Mouse (Mus musculus): ENCODE measurements around the gene Camk1d. TPM values are rescaled to one million over a fixed set of nuclear protein-coding genes. Genes with fewer than 3 reads are reported as not detected.

Camk1d gene
- polyA plus RNA-seq, 1 experiment from 2014 or later, result 24.7 TPM

DNA sequence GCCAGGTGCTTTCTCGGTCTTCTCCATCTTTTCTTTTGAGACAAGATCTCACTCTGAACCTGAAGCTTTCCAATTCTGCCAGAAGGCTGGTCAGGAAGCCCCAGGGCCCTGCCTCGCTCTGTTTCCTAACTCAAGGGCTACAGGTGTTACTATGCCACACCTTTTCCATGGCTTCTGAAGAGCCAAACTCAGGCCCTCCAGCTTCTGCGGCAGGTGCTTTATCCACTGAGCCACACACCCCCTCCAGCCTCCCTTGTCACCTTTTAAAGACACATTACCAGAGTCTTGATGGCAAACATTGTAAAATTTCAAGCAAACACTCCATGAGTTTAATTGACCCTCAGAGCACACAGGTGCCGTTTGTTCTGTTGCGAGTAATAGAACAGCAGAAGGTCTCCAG, 17.7 kb upstream of the Camk1d start:
- no peak overlapping the region for H3K9ac ChIP-seq
- H3K4me1 ChIP-seq (replicated peaks), result 0 out of 2 replicates have a peak, but pooled peaks cover 2% of the 10 kb centered on the region
- H3K4me3 ChIP-seq (replicated peaks), result no peak overlapping the region
- H3K36me3 ChIP-seq, result no peaks in the 10 kb centered on the region
- no peak overlapping the region for H3K27ac ChIP-seq
- 67% methylated on average over 5 of the region's 5 CpGs for WGBS
- no peaks in the 10 kb centered on the region for H3K27me3 ChIP-seq (replicated peaks)
- no peaks in the 10 kb centered on the region for H3K9me3 ChIP-seq
- ATAC-seq, result peak; percentile 70
- H3K4me2 ChIP-seq (replicated peaks), result no peak overlapping the region

DNA sequence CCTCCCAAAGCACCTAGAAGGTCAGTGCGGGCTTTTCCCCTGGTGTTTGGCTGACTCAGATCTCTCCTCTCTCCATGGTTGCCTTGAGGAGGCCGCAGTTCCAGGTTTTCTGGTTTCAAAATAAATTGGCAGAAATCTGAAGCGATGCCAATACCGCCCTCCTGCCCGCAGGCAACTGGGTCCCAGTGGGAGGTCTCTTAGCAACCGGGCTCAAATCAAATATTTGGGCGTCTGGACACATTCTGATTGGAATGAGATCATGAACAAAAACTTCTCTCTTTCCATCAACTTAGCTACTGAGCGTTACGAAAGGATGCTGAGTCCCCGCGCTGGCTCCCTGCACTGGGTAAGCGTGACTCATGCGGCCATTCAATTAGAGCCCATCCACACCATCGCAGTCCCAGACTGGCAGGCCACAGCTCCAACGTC, 16.1 kb upstream of the Camk1d start:
- Histone ChIP-seq H3K4me2 (replicated peaks) (peak overlapping the region; percentile 19; the same call in 1 of the 2 replicates), H3K4me1 (replicated peaks) (0 out of 2 replicates have a peak, but pooled peaks cover 2% of the 10 kb centered on the region), H3K36me3 (no peaks in the 10 kb centered on the region), H3K4me3 (replicated peaks) (no peak overlapping the region), H3K27ac (no peak overlapping the region), H3K9ac (no peak overlapping the region), H3K27me3 (replicated peaks) (no peaks in the 10 kb centered on the region), H3K9me3 (no peaks in the 10 kb centered on the region)
- ATAC-seq, result no peak; the same call in 1 of the 2 replicates
- WGBS, result 53% methylated on average over 15 of the region's 15 CpGs

DNA sequence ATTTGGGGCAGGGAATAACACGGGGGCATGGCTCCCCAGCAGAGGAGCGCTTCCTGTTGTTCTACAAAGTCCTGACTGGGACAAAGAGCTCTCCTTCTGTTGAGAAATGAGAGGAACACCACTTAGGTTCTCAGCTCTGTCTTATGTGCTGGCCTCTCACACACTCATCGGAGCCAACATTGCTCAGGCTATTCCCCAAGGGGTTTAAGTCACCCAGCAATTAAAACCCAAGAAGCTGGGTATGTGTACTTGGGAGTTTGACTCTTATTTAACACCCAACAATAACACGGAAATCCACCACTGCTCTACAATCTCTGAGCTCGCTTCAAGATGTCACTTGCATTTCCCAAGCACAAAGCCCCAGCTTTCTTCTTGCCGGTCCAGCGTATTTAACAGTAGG, 15.6 kb upstream of the Camk1d start:
- WGBS, result 71% methylated on average over 7 of the region's 7 CpGs
- Histone ChIP-seq H3K27me3 (replicated peaks) (no peaks in the 10 kb centered on the region), H3K9ac (no peak overlapping the region), H3K4me3 (replicated peaks) (no peak overlapping the region), H3K27ac (no peak overlapping the region), H3K4me1 (replicated peaks) (0 out of 2 replicates have a peak, but pooled peaks cover 2% of the 10 kb centered on the region), H3K9me3 (no peaks in the 10 kb centered on the region), H3K4me2 (replicated peaks) (no peak overlapping the region), H3K36me3 (no peaks in the 10 kb centered on the region)
- ATAC-seq, result no peak

DNA sequence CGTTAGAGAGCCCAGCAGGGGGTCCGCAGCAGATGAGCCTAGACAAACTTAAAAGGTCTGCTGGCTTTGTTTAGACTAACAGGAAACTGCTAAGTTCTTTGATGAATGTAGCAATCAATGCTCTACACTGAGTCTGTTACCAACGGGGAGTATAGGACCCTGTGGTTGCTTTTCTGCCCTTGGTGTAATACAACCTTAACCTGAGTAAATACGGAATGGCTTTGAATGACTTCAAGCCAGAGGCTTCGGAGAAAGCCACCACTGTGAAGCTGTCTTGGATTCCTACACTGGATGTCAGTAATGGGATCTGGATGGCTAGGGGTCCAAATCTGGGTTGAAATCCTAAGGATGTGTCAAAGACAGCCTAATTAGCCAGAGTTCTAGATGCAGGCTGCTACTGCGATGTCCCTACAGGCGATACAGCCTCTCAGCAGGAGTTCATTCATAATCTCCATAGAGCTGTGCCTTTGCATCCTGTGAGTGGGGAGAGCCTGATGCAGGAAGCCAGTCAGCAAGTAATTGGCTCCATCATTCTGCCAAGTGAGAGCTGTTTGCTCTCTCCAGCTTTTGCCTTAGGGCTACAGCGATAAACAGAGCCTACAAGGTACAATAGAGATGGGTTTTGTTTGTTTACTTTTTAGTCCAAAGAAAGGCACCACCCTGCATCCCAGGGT, 10.8 kb upstream of the Camk1d start:
- H3K4me2 ChIP-seq (replicated peaks), result no peak overlapping the region
- H3K9ac ChIP-seq, result no peak overlapping the region
- no peak overlapping the region for H3K27ac ChIP-seq
- H3K36me3 ChIP-seq, result no peaks in the 10 kb centered on the region
- 31% methylated on average over 8 of the region's 8 CpGs for WGBS
- no peaks in the 10 kb centered on the region for H3K27me3 ChIP-seq (replicated peaks)
- no peak overlapping the region for H3K4me3 ChIP-seq (replicated peaks)
- no peak for ATAC-seq
- H3K4me1 ChIP-seq (replicated peaks), result no peaks in the 10 kb centered on the region
- no peaks in the 10 kb centered on the region for H3K9me3 ChIP-seq

DNA sequence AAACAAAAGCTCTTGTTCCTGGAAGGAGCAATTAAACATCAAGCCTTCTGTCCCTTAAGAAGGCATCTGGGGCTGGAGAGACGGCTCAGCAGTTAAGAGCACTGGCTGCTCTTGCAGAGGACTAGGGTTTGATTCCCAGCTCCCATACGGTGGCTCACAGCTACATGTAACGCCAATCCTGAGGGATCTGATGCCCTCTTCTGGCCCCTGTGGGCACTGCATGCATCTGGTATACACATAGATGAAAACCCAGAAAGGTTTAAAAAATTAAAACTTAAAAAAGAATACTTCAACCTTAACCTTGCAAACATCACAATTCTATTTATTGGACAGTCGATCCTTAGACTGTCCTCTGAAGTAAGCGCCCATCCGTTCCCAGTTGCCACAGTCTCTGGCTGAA, 3.4 kb upstream of the Camk1d start:
- no peak for ATAC-seq

DNA sequence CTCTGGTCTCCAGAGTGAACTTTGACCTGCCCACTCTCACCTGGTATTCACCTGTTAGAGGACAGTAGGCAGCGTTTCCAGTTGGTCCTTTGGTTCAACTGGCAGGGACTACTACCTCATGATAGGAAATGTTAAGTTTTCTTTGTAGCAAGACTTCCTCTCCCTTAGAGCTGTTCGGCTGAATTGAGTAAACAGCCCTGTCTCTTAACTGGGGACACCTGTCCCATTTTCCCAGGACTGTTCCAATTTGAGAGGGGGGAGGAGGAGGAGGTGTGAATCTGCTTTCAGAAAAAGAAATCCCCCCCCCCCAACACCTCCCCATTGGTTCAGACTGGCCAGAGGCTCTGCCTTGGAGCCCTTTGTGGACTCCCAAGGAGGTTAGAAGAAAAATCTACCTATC, 1.2 kb upstream of the Camk1d start:
- H3K36me3 ChIP-seq, result no peaks in the 10 kb centered on the region

More for the DNA sequence above, 3.4 kb upstream of the Camk1d start:
- Histone ChIP-seq H3K4me3 (replicated peaks) (no peak overlapping the region), H3K36me3 (no peaks in the 10 kb centered on the region), H3K4me1 (replicated peaks) (0 out of 2 replicates have a peak, but pooled peaks cover 5% of the 10 kb centered on the region), H3K4me2 (replicated peaks) (no peak overlapping the region), H3K9me3 (no peaks in the 10 kb centered on the region), H3K27me3 (replicated peaks) (peaks cover 2% of the 10 kb centered on the region; the same call in 1 of the 2 replicates), H3K9ac (no peak overlapping the region), H3K27ac (no peak overlapping the region)
- 88% methylated on average over 6 of the region's 6 CpGs for WGBS

DNA sequence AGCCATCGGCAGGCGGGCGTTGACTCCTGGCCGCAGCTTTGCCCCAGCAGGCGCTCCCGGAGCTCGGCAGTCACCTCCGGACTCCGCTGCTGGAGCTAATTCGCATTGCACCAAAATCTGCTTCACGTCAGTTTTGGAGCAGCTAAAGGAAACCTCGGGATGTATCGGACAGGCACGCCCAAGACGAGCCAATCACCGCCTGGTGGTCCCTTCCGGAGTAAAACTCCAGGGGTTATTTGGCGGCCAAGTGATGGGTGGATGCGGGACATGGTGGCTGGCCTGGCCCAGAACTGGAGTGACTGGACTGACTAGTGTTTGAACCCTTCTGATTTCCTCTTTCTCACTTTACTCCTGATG, 717 bp upstream of the Camk1d start:
- H3K9me3 ChIP-seq, result no peaks in the 10 kb centered on the region
- peak overlapping the region; percentile 67 for H3K4me3 ChIP-seq (replicated peaks)
- peaks cover 3% of the 10 kb centered on the region; the same call in 1 of the 2 replicates for H3K27me3 ChIP-seq (replicated peaks)
- peak overlapping the region; percentile 96 for H3K4me2 ChIP-seq (replicated peaks)
- WGBS, result 2% methylated on average over 19 of the region's 19 CpGs
- peak overlapping the region; percentile 72 for H3K9ac ChIP-seq
- H3K27ac ChIP-seq, result peak overlapping the region; percentile 84
- no peaks in the 10 kb centered on the region for H3K36me3 ChIP-seq
- H3K4me1 ChIP-seq (replicated peaks), result 0 out of 2 replicates have a peak, but pooled peaks cover 5% of the 10 kb centered on the region
- ATAC-seq, result peak; percentile 27; the same call in 1 of the 2 replicates

More for the DNA sequence above, 1.2 kb upstream of the Camk1d start:
- Histone ChIP-seq H3K27ac (peak overlapping the region; percentile 84), H3K27me3 (replicated peaks) (peaks cover 3% of the 10 kb centered on the region; the same call in 1 of the 2 replicates), H3K4me1 (replicated peaks) (0 out of 2 replicates have a peak, but pooled peaks cover 5% of the 10 kb centered on the region), H3K9ac (no peak overlapping the region), H3K9me3 (no peaks in the 10 kb centered on the region), H3K4me2 (replicated peaks) (peak overlapping the region; percentile 96), H3K4me3 (replicated peaks) (0 out of 2 replicates have a peak overlapping the region, but pooled peaks have one; percentile 67)
- 0 out of 2 replicates have a peak, but pooled peaks have one; percentile 11 for ATAC-seq
- 22% methylated on average over 2 of the region's 2 CpGs for WGBS

DNA sequence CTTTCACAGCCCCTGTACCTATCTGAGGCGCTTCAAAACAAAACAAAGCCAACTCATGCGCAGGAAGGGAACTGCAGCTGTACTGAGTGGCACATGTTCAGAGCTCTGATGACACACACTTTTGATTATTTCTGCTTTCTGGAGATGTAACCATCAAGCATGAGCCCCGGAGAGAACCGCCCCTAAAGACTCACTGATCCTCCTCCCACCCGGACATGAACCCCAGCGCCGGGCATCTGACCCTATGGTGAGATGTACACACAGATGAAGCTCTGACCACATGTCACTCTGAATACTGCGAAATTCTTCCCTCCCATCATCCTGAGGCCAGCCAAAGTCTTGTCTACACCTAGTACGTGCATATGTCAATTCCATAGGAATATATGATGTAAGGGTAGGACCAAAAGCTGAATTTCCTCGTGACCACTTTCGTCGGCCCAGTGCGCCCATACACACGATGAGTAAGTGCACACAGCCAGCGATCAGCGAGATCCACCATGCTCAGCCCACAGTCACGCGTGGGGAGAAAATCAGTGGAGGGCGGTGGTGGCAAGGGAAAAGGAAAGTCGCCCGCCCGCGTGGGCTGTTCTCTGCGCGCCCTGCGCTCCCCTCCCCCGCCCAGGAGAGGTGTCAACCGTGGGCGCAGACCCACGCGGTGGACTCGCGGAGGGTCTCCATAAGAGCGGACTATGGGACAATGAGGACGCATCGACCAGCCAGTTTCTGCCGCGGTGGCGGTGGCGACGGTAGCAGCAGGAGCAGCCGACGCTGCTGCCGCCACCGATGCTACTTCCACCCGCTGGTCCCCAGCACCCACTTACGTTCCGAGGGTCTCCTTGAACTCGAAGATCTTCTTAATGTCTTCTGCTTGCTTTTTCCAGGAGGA, 747 bp downstream of the Camk1d start:
- Histone ChIP-seq H3K4me2 (replicated peaks) (peak overlapping the region; percentile 96), H3K4me3 (replicated peaks) (peak overlapping the region; percentile 67), H3K27me3 (replicated peaks) (peaks cover 3% of the 10 kb centered on the region; the same call in 1 of the 2 replicates), H3K36me3 (no peaks in the 10 kb centered on the region), H3K9me3 (no peaks in the 10 kb centered on the region), H3K4me1 (replicated peaks) (peaks cover 9% of the 10 kb centered on the region; the same call in 1 of the 2 replicates), H3K9ac (peak overlapping the region; percentile 72), H3K27ac (peak overlapping the region; percentile 84)
- 0 out of 2 replicates have a peak, but pooled peaks have one; percentile 5 for ATAC-seq
- under 1% methylated on average over 49 of the region's 49 CpGs for WGBS

DNA sequence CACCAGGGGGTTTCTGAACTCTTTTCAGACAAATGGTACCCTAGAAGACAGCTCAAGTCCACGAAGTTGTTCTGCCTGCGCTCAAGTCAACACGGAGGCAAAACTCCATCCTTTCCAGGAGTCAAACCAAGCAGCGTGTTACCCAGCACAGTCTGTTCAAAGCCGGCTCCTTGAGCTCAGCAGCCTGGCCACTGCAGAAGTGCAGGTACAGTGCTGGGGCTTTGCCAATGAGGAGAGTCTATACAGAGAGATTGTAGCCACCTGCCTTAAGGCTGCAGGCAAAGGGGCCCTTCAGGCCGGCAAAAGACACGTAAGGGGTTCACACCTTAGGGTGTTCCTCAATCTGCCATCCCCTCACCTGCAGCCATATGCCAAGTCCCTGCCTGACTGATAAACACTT, 2.1 kb downstream of the Camk1d start:
- 56% methylated on average over 7 of the region's 7 CpGs for WGBS
- Histone ChIP-seq H3K9ac (peak overlapping the region; percentile 30; the same call in 1 of the 2 replicates), H3K36me3 (no peaks in the 10 kb centered on the region), H3K4me2 (replicated peaks) (peak overlapping the region; percentile 96), H3K9me3 (no peaks in the 10 kb centered on the region), H3K27ac (no peak overlapping the region), H3K4me3 (replicated peaks) (peak overlapping the region; percentile 67), H3K4me1 (replicated peaks) (peaks cover 14% of the 10 kb centered on the region; the same call in 1 of the 2 replicates), H3K27me3 (replicated peaks) (peaks cover 3% of the 10 kb centered on the region; the same call in 1 of the 2 replicates)
- ATAC-seq, result no peak

DNA sequence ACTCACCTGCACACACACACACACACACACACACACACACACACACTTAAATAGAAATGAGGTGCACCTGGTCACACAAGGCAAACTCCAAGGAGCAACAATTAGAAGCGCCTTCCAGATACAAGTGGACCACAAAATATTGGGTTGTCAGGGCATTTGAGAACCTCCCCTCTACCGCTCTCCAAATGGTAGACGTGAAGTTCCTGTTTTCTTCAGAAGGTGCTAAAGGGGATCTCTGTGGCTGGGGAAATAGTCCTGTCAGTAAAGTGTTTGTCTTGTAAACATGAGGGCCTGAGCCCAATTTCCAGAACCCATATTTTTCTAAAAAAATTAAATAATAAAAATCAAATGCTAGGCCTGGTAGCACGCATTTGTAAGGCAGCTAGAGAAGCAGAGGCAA, 4.4 kb downstream of the Camk1d start:
- H3K4me2 ChIP-seq (replicated peaks), result no peak overlapping the region
- 82% methylated on average over 4 of the region's 4 CpGs for WGBS
- H3K27me3 ChIP-seq (replicated peaks), result peaks cover 3% of the 10 kb centered on the region; the same call in 1 of the 2 replicates
- no peak for ATAC-seq
- H3K9me3 ChIP-seq, result no peaks in the 10 kb centered on the region
- H3K4me1 ChIP-seq (replicated peaks), result peaks cover 9% of the 10 kb centered on the region; the same call in 1 of the 2 replicates
- no peak overlapping the region for H3K4me3 ChIP-seq (replicated peaks)
- no peak overlapping the region for H3K9ac ChIP-seq
- no peaks in the 10 kb centered on the region for H3K36me3 ChIP-seq
- no peak overlapping the region for H3K27ac ChIP-seq

DNA sequence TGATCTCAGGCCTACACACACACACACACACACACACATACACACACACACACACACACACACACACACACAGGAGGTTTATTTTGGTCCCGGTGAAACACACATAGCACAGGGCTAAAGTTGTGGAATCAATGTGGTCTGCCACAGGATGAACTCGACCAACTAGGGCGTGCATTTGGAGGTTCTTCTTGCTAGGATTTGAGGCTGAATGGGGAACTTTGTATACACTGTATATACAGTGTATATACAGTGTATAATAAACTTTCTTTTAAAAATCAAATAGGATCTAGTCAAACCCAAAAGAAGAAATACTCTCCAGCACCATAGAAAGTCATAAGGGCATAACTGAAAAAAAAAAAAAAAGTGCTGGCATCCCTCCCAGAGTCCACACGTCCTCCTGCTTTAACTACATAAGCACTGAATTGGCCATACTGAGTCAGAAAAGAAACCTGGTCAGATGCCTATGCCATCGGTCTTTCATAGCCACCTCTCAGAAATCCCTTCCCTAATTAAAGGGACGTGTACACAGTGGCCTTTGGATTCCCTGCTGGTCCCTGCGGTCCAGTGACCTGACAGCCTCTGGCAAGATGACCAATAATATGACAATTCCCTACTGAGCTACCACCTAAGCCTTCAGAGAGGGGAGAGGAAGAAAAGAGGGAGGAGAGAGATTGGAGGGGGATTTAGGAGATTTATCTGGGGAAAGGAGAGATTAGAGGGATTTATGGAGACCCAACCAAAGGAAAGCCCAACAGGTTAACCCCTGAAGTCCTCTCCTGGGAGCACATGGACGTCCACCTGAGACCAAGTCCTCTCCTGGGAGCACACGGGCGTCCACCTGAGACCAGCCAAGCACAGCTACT, 6.2 kb downstream of the Camk1d start:
- H3K4me1 ChIP-seq (replicated peaks), result peaks cover 9% of the 10 kb centered on the region; the same call in 1 of the 2 replicates
- H3K27me3 ChIP-seq (replicated peaks), result peaks cover 3% of the 10 kb centered on the region; the same call in 1 of the 2 replicates
- no peak overlapping the region for H3K27ac ChIP-seq
- no peaks in the 10 kb centered on the region for H3K36me3 ChIP-seq
- no peak overlapping the region for H3K9ac ChIP-seq
- no peaks in the 10 kb centered on the region for H3K9me3 ChIP-seq
- H3K4me3 ChIP-seq (replicated peaks), result no peak overlapping the region
- ATAC-seq, result no peak
- 55% methylated on average over 10 of the region's 10 CpGs for WGBS
- no peak overlapping the region for H3K4me2 ChIP-seq (replicated peaks)
